Mouse (Mus musculus): ENCODE data around the gene Asxl1. TPM values are rescaled to one million over a fixed set of nuclear protein-coding genes. Genes with fewer than 3 reads are reported as not detected.

Asxl1 gene
- 18.1 TPM for polyA plus RNA-seq (2015; fragmentation: Illumina TruSeq; extraction: RNeasy Lipid Tissue Mini Kit (QIAGEN cat#74804); ENCODE audit: low read depth, low replicate concordance)

DNA sequence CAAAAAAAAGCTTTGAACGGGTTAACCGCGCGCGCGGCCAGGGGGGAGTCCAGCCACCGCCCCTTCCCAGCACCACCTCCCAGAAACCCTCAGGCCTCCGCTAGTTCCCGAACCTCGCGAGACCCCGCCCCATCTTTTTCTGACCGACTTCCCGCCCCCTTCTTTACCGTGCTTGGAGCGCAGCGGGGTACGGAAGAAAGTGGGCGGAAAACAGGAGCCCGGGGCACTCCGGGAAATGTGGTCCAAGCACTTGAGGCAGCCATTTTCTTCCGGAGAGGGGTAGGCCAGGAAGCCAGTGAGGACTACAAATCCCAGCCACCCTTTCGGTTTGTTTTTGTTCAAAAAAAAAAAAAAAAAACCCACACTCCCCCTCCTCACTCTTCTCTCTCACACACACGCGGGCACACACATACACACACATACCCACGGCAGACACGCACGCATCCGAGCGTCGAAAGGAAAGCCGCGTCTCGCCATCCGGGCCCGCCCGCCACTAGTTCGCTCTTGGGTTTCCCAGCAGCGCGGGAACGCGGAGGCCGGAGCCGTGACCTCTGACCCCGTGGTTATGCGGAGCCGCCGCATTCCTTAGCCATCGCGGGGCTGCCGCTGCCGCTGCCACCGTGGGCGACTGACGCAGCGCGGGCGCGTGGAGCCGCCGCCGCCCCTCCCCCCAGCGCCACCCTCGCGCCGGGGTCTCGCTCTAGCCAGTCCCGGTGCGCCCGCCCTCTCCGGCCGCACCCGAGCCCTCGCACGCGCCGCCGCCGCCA, at the start of gene Asxl1:
TSS of gene Asxl1 (plus strand) at position 376 of the 767 bp plus-strand sequence.

Other genes with a start within 250 kb of the Asxl1 start
- gene Hck, start 237.4 kb upstream of the Asxl1 start, polyA plus RNA-seq (2015; fragmentation: Illumina TruSeq; extraction: RNeasy Lipid Tissue Mini Kit (QIAGEN cat#74804); ENCODE audit: low read depth, low replicate concordance): 2.5 TPM
- 69.2 TPM for gene Tm9sf4, start 184.5 kb upstream of the Asxl1 start, polyA plus RNA-seq (2015; fragmentation: Illumina TruSeq; extraction: RNeasy Lipid Tissue Mini Kit (QIAGEN cat#74804); ENCODE audit: low read depth, low replicate concordance)
- gene Tspyl3, start 120.4 kb upstream of the Asxl1 start, polyA plus RNA-seq (2015; fragmentation: Illumina TruSeq; extraction: RNeasy Lipid Tissue Mini Kit (QIAGEN cat#74804); ENCODE audit: low read depth, low replicate concordance): 27.7 TPM
- gene Plagl2, start 104.4 kb upstream of the Asxl1 start, polyA plus RNA-seq (2015; fragmentation: Illumina TruSeq; extraction: RNeasy Lipid Tissue Mini Kit (QIAGEN cat#74804); ENCODE audit: low read depth, low replicate concordance): 3.7 TPM
- gene Pofut1, start 104.3 kb upstream of the Asxl1 start, polyA plus RNA-seq (2015; fragmentation: Illumina TruSeq; extraction: RNeasy Lipid Tissue Mini Kit (QIAGEN cat#74804); ENCODE audit: low read depth, low replicate concordance): 10.6 TPM
- 36.1 TPM for gene Kif3b, start 54.4 kb upstream of the Asxl1 start, polyA plus RNA-seq (2015; fragmentation: Illumina TruSeq; extraction: RNeasy Lipid Tissue Mini Kit (QIAGEN cat#74804); ENCODE audit: low read depth, low replicate concordance)
- not detected for gene 4930404H24Rik, start 147.0 kb downstream of the Asxl1 start, polyA plus RNA-seq (2015; fragmentation: Illumina TruSeq; extraction: RNeasy Lipid Tissue Mini Kit (QIAGEN cat#74804); ENCODE audit: low read depth, low replicate concordance)
- gene Nol4l, start 184.1 kb downstream of the Asxl1 start, polyA plus RNA-seq (2015; fragmentation: Illumina TruSeq; extraction: RNeasy Lipid Tissue Mini Kit (QIAGEN cat#74804); ENCODE audit: low read depth, low replicate concordance): 19.2 TPM

Data from brain, adult 10 weeks (tissue).